Mouse (Mus musculus) kidney, adult 18-20 months (tissue): ENCODE results near the gene Clpp.

Experiments
- DNase-seq: peaks from one replicate; pipeline ENCODE4 v3.0.0; 2021

Clpp gene

GRCm38 (mm10) chr17:56988921-56989430 lies 1.1 kb upstream of the Clpp start:
- no peak for DNase-seq

GRCm38 (mm10) chr17:56989467-56990114 lies 514 bp upstream of the Clpp start:
- no peak for DNase-seq

- DNase-seq, result no peak
Observed at GRCm38 (mm10) chr17:56990966-56991365, 861 bp downstream of the Clpp start.

- DNase-seq, result no peak
Observed at GRCm38 (mm10) chr17:56995046-56995445, 4.9 kb downstream of the Clpp start.

- no peak for DNase-seq
Observed at GRCm38 (mm10) chr17:56996506-56996905, 6.4 kb downstream of the Clpp start.

GRCm38 (mm10) chr17:56997029-56997667 lies 7.0 kb downstream of the Clpp start, which contains the start of gene Alkbh7:
Gene Alkbh7 (plus strand): TSS chr17:56997339.
- DNase-seq, result peak; percentile 96

- DNase-seq, result no peak
Observed at GRCm38 (mm10) chr17:56999414-56999813, 9.3 kb downstream of the Clpp start.

- no peak for DNase-seq
Observed at GRCm38 (mm10) chr17:56999968-57000609, 10.0 kb downstream of the Clpp start, which contains the start of gene Pspn. Gene Pspn (minus strand): TSS chr17:57000018.

GRCm38 (mm10) chr17:57001228-57001627 lies 11.1 kb downstream of the Clpp start:
- no peak for DNase-seq

- no peak for DNase-seq
Observed at GRCm38 (mm10) chr17:57003994-57004393, 13.9 kb downstream of the Clpp start.

- no peak for DNase-seq
Observed at GRCm38 (mm10) chr17:57007137-57007905, 17.2 kb downstream of the Clpp start.

- no peak for DNase-seq
Observed at GRCm38 (mm10) chr17:57010911-57011235, 20.8 kb downstream of the Clpp start.

- peak; percentile 92 for DNase-seq
Observed at GRCm38 (mm10) chr17:57011236-57012141, 21.4 kb downstream of the Clpp start, which contains the start of the genes Gtf2f1 and Gm17949. Gene Gtf2f1 (minus strand): TSS chr17:57011288. Gene Gm17949 (plus strand): TSS chr17:57011469.

GRCm38 (mm10) chr17:57012245-57012795 lies 22.2 kb downstream of the Clpp start:
- no peak for DNase-seq

- no peak for DNase-seq
Observed at GRCm38 (mm10) chr17:57019693-57020092, 29.6 kb downstream of the Clpp start.

- DNase-seq, result no peak
Observed at GRCm38 (mm10) chr17:57020960-57021359, 30.9 kb downstream of the Clpp start.

- DNase-seq, result no peak
Observed at GRCm38 (mm10) chr17:57027471-57027870, 37.4 kb downstream of the Clpp start.

- peak; percentile 18 for DNase-seq
Observed at GRCm38 (mm10) chr17:57029691-57030090, 39.6 kb downstream of the Clpp start.

- DNase-seq, result no peak
Observed at GRCm38 (mm10) chr17:57030931-57031660, 41.0 kb downstream of the Clpp start, which contains the start of gene Khsrp. Gene Khsrp (minus strand): TSS chr17:57031522.

- DNase-seq, result peak; percentile 100
Observed at GRCm38 (mm10) chr17:57031661-57032420, 41.7 kb downstream of the Clpp start.
